Mouse (Mus musculus): ENCODE measurements around the gene Ccdc33. TPM values are rescaled to one million over a fixed set of nuclear protein-coding genes. Genes with fewer than 3 reads are reported as not detected.

The Ccdc33 gene
- total RNA-seq, 2 experiments from 2014 or later, result not detected

GRCm38 (mm10) chr9:58095977-58096376, 22.6 kb downstream of the Ccdc33 start:
- DNase-seq, result no peak
- intact Hi-C loops (cut with DNase I), result no loop called here

DNA sequence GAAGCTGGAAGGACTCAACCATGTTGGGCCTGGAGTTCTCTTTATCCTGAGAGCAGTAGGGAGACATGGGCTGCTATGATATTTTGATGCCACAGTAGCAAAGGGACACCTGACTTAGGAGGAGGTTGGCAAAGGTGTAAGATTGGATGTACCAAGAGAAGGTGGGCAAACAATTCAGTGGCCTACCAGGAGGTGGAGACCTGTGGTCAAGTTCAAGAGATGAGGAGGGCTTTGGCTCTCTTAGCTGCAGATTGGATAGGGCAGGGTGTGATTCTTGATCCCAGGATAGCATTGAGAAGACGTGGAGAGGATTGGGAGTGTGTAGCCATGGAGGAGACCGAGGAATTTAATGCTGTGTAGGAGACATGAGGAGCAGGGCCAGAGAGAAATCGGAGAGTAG, 24.8 kb downstream of the Ccdc33 start:
- no peak for DNase-seq
- intact Hi-C loops (cut with DNase I), result loop anchor here (5.0 kb wide), 1 partner anchor 64 kb away; no protein-coding TSS in a partner anchor

DNA sequence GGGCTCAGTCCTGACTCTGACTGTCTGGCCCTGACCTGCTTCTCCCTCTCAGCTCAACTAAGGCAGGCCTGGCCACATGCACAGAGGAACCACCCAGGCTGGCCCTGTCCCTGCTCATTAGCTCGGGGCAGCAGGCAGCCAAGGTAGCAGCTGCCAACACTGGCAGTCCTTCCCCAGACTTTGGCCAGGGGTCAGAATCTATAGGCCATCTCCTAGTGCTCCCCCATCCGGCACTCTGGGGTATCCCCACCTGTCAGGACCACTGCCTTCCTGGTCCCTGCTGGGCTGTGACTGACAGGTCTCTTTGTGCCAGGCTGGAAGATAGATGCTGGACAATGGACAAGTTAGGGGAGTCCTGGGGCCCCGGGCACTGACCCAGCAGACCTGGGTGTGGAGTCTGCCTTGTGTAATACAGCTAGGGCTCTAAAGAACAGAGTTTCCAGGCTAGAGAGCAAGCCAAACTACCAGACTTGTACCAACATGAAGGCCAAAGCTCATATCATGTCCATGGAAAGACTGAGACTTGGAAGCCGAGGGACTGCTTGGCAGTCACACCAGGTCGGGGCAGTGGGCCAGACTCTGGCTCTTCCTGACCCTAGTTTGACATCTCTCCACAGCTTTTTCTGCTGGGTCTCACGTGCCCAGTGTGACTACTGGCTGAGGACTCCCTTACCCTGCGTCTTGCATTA, 25.9 kb downstream of the Ccdc33 start:
- intact Hi-C loops (cut with DNase I), result loop anchor here (5.0 kb wide), 1 partner anchor 65 kb away; no protein-coding TSS in a partner anchor
- DNase-seq, result peak; percentile 80

DNA sequence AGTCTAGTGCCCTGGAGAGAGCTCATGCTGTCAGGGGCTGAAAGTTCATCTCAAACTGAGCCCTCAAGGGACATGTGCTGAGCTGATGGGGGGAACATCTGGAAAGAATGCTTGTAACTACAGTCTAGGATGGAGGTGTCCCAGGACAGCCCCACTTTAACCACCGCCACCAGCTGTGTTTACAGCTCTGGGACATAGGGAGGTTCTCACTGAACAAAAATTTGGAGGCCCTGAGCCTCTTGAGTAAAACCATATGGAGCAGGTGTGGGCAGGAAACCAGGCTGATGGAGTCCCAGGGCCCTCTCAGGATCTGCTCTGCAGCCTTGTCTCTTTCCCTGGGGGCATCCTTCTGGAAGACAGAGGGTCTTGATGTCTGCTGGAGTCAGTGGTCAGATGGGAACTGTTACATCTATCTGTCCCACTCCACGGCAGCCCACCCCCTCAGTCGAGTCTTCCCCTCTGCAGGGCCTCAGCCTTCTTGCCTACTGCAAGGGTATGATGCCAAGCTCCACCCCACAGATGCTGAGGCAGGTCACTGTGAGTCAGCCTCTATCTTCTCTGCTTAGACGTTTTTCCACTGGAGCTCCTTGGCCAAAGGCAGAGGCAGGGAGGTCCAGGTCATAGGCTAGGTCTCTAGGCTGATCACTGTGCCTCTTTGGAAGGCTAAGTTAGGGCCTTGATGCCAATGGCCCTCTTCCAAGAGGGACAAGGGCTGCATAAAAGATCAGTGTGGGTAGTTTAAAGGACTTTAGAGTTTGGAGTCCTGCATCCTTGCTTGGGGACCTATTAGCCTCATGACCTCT, 26.8 kb downstream of the Ccdc33 start:
- intact Hi-C loops (cut with DNase I), result loop anchor here (5.0 kb wide), 1 partner anchor 65 kb away; no protein-coding TSS in a partner anchor
- peak; percentile 41 to 46 for DNase-seq

DNA sequence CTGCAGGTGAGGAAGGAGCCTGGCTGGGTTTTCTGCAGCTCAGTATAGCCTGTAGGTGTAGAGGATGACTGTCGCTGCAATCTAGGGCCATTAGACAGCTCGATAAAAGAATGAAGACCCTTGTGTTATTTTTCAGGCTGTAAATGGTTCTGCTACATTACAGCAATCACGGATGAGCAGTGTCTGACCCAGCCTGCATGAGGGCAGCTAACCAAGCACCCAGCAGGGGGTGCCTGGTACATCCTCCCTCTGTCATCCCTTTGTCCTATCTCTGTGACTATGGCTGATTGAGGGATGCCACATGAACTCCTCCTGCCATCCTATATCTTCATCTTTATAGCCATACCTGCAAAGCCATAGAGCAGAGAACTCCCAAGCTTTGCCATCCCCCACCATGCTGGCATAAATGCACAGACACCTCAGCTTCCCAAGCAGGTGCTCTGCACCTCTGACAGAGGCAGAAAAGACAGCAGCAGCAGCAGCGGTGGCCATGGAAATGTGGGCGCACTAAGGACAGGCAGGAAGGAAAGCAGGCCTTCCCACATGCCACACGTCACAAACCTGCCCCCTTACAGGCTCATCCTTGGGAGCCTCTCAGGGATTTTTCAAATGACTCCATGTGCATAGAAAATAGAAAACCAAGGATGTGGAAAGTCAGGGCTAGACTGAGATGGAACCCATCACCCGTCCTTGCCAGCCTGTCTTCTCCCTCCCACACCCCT, 31.2 kb downstream of the Ccdc33 start:
- no peak for DNase-seq
- intact Hi-C loops (cut with DNase I), result no loop called here

GRCm38 (mm10) chr9:58086861-58087260, 31.8 kb downstream of the Ccdc33 start:
- intact Hi-C loops (cut with DNase I), result no loop called here
- DNase-seq, result no peak

GRCm38 (mm10) chr9:58086203-58086602, 32.4 kb downstream of the Ccdc33 start:
- no peak for DNase-seq
- intact Hi-C loops (cut with DNase I), result no loop called here

DNA sequence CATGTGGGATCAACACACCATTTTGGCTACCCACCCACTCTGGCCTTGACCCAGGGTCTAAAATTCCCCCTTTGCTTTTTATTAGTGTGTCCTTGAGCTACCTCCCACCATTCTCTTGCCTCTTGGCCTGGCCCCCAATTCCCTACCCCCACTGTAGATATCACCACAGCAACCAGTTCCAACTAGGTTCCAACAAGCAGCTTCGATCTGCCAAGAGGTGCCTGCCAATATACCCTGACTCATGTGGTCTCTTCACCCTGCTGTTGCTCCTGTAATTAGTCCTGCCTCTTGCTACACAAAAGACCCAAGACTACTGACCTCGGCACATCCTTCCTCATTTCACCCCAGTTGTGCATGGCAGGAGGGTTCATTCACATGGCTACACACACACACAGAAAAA, 33.5 kb downstream of the Ccdc33 start:
- intact Hi-C loops (cut with DNase I), result no loop called here

DNA sequence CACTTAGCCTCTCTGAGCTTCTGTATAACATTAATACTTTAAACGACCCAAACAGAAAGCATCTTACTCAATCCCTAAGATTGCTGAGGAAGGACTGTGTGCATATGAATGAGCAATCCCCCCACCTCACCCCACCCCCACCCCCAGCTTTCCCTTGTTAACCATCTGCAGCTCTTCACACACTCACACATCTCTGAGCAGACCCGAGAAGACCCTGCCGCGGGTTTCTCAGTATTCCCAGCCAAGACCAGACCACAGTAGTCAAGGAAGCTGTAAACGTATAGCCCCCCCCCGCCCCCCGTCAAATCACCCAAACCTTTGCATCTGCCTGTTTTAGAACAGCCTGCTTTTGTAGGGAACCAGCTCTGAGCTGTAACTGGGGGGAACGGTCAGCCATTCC, 34.0 kb downstream of the Ccdc33 start:
- DNase-seq, result no peak
- intact Hi-C loops (cut with DNase I), result no loop called here

More for the DNA sequence above, 33.5 kb downstream of the Ccdc33 start:
- no peak for DNase-seq

DNA sequence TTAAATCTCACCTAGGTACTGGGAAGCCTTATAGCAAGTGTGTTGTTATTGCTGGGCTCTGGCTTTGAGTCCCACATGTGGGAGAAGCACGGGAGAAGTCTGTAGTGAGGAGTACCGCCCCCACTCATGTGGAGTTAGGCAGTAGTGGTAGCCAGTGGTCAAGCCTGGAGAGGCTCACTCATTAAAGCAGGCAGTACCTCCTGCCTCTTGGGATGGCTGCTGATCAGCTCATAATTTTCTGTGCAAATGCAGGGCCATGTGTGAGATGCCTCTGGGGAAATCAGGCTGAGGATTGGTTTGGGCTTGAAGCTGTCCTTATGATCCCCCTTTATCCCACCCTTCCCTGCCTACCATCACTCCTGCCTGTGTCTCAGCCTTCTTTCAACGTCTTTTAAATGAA, 44.1 kb downstream of the Ccdc33 start:
- intact Hi-C loops (cut with DNase I), result no loop called here
- DNase-seq, result no peak

GRCm38 (mm10) chr9:58067546-58067945, 51.1 kb downstream of the Ccdc33 start:
- DNase-seq, result peak in 1 of 2 experiments; percentile 25
- intact Hi-C loops (cut with DNase I), result no loop called here

DNA sequence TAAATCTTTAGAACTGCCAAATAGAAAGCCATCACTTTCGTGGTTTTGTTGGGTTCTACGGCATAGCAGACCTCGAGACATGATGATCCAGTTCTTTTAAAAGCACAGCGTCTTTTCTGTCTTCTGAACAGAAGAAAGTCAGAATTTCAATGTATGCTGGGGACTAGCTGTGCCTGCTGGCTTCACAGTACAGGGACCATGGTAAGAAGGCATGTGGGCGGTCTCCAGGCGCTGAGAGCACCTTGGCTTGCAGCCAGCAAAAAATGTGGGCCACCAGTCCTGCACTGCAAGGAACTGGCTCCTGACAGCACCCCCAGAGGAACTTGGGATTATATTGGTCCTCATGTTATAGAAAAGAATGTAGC, 51.9 kb downstream of the Ccdc33 start:
- no peak for DNase-seq
- intact Hi-C loops (cut with DNase I), result no loop called here

DNA sequence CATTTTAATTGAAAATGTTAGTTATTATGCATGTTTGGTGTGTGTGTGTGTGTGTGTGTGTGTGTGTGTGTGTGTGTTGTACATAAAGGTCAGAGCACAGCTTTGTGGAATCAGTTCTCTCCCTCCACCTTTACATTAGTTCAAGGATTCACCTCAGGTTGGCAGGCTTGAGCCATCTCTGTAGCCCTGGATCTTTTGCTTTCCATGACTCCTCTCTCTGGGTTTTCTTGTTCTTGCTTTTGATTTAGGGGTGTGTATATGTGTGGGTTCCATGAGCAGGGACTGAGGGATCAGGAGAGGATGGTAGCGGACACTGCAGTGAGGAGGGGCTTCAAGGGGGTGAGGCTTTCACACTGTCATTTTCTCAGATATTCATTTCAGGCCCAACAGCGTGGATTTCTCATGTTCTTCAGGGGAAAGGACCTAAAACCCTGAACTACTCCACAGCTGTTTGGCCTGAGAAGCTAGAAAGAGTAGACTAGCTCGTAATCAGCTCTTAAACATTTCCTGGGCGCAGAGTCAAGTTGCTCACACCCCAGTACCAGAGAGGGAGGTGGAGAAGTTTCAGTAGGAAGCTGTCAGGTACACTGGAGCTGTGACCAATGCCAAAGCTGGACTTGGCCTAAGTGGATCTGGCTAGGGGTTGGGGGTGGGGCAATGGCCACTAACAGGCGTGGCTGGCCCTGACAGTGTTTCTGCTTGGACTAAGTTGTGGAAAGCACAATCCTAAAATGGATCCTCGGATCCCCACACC, 52.5 kb downstream of the Ccdc33 start:
- no peak for DNase-seq
- intact Hi-C loops (cut with DNase I), result no loop called here

DNA sequence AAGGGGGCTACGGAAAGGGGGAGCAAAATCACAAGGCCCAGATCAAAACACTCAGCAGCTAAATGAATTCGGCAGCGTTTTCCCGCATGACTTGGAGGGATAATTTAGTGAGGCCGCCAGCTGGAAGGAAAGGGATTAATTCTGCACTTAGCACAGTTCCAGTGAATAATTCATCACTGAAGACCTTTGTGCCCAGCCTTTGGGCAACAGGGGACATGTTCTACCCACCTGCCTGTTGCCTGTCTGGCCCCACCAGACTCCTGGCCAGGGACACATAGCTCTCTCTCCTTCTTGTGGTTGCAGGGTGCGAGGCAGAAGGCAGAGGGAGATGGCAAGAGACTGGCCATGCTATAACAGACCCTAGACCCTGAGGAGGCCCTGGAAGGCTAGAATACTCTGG, 53.1 kb downstream of the Ccdc33 start:
- intact Hi-C loops (cut with DNase I), result no loop called here

DNA sequence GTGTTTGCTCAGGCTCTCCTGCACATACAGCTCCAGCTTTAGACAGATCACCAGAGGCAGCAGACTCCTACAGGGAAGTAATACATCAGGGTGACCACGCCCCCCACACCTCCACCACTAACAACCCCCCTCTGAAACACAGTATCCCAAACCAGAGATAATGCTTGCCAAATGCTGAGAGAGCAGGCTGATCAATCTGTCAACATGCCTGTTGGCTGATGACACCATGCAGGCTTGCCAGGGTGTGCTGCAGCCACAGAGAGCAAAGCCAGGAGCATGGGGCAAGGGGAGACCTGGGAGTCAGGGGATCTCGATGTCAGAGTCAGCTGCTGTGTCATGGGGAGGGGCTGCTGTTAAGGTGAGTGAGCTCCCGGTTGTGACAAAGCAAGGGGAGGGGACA, 55.1 kb downstream of the Ccdc33 start, which contains the start of gene Stra6:
Gene Stra6 (plus strand): TSS at position 258 of the 400 bp plus-strand sequence.
- DNase-seq, result no peak
- intact Hi-C loops (cut with DNase I), result no loop called here

More for the DNA sequence above, 53.1 kb downstream of the Ccdc33 start:
- no peak for DNase-seq

GRCm38 (mm10) chr9:58060677-58061667, 57.7 kb downstream of the Ccdc33 start:
- intact Hi-C loops (cut with DNase I), result no loop called here
- DNase-seq, result peak; percentile 53 to 61

DNA sequence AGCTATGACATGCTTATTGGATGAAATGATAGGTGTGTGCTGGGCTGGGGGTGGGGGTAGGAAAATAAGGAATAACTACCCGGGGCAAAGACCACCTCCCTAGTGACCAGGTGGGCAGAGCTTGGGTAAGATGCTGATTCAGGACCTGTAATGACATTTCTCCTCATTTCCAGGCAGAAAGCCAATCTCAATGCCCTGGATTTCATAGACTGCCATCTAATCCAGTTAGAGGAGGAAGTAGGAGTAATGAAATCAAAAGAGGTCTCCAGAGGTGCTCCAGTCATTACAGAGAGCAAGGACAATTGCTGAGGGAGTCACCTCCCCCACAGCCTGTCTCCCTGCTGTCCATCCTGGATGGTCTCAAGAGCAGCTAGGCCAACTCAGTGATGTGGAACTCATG, 58.7 kb downstream of the Ccdc33 start:
- intact Hi-C loops (cut with DNase I), result no loop called here
- no peak for DNase-seq

- intact Hi-C loops (cut with DNase I), result no loop called here
- no peak for DNase-seq
These were observed 63.0 kb downstream of the Ccdc33 start for GRCm38 (mm10) chr9:58055666-58056065.

DNA sequence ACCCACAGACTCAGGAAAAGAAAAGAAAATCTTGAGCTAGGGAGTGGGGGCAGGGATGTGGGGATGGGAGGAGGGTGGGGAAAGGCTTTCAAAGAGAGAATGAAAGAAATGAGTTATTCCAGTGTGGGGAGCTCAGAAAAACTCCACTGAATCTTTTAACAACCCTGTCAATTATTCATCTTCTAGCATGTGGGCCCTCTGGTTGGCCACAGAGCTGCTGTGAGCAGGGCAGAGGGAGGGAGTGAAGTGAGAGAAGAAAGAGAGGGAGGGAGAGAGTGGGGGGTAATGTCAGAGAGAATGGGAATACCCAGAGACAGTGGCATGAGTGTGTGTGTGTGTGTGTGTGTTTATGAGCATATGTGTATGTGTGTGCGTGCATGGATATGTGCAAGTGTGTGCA, 64.6 kb downstream of the Ccdc33 start:
- intact Hi-C loops (cut with DNase I), result no loop called here
- no peak for DNase-seq
